Mouse (Mus musculus): ENCODE data around the gene Sdk1. TPM values are rescaled to one million over a fixed set of nuclear protein-coding genes. Genes with fewer than 3 reads are reported as not detected.

Sdk1 gene
- total and polyA plus RNA-seq, 3 experiments, result not detected

DNA sequence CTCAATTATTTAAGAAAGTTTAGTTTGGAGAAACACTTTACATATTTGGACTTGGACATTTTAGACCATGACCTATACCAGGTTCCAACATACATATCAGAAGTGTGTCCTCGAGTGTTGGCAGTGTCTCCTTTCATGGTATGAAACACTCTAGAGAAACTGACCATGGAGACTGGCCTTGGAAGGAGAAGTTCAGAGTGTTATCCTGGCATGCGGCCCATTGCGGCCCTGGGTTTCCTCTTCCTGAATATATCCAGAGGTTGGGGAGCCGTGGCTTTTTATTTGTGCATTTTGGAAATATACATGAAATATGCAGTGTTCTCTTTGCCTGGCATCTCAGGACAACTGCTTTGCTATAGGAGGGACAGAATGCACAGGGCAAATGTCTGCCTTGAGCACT, 552.6 kb downstream of the Sdk1 start:
- Histone ChIP-seq H3K9me3 (replicated peaks; ENCODE audit: insufficient read depth, low read length) (no peaks in the 10 kb centered on the region), H3K4me3 (ENCODE audit: control insufficient read depth in 1 of 2, insufficient read depth in 1 of 2, low read depth in 2 of 2, low read length in 2 of 2) (no peak overlapping the region), H3K79me2 (ENCODE audit: control insufficient read depth, insufficient read depth, low read length, poor library complexity) (no peaks in the 10 kb centered on the region), H3K9ac (ENCODE audit: control insufficient read depth, low read depth, low read length, poor library complexity, severe bottlenecking) (no peak overlapping the region), H3K27ac (ENCODE audit: control insufficient read depth, low read depth, low read length) (no peak overlapping the region), H3K4me1 (ENCODE audit: control insufficient read depth in 1 of 2, insufficient read depth in 2 of 2, low read length in 2 of 2) (no peaks in the 10 kb centered on the region), H3K27me3 (ENCODE audit: control insufficient read depth in 1 of 2, insufficient read depth in 2 of 2, low read length in 2 of 2) (no peaks in the 10 kb centered on the region), H3K36me3 (ENCODE audit: control insufficient read depth in 1 of 2, insufficient read depth in 2 of 2, low read length in 2 of 2) (no peaks in the 10 kb centered on the region)
- DNase-seq (ENCODE audit: low read depth, low spot score), result no peak
- TF ChIP-seq USF2 (IDR thresholded peaks at IDR 0.05; ENCODE audit: borderline replicate concordance in 1 of 2, insufficient read depth in 1 of 2, low read depth in 1 of 2, low read length in 2 of 2), result no peak
- TF ChIP-seq UBTF (IDR thresholded peaks at IDR 0.05; ENCODE audit: borderline replicate concordance, insufficient read depth, low read depth, low read length), result no peak
- no peak for TF ChIP-seq CTCF (IDR thresholded peaks at IDR 0.05 in 2 of 3, conservative IDR thresholded peaks at IDR 0.05 in 1 of 3; ENCODE audit: control insufficient read depth in 1 of 3, insufficient read depth in 1 of 3, low read depth in 2 of 3, low read length in 3 of 3, poor library complexity in 1 of 3, severe bottlenecking in 1 of 3)
- TF ChIP-seq TBP (IDR thresholded peaks at IDR 0.05; ENCODE audit: low read depth, low read length), result no peak
- no peak for TF ChIP-seq NRF1 (IDR thresholded peaks at IDR 0.05; ENCODE audit: insufficient read depth, low read depth, low read length, poor library complexity, severe bottlenecking)

DNA sequence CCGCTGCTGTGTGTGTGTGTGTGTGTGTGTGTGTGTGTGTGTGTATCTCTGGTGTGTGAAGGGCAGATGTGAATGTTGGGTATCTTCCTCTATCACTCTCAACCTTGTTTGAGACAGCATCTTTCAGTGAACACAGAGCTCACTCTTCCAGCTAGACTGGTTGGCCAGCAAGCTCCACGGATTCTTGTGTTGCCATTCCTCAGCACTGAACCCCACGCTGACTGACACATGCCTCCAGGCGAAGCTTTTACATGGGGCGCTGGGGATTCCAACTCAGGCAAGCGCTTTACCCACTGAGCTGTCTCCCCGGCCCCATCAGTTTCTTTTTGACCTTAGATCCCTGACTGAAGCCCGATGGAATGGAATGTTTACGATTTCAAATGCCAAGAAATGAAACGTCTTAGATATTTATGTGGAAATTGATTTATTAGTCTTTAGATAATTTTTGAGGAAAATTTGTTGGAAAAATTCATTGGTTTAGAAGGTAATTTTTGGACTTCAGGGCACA, 582.6 kb downstream of the Sdk1 start:
- no peak overlapping the region for H3K27ac ChIP-seq (ENCODE audit: control insufficient read depth, low read depth, low read length)
- no peak overlapping the region for H3K4me3 ChIP-seq (ENCODE audit: control insufficient read depth in 1 of 2, insufficient read depth in 1 of 2, low read depth in 2 of 2, low read length in 2 of 2)
- no peaks in the 10 kb centered on the region for H3K36me3 ChIP-seq (ENCODE audit: control insufficient read depth in 1 of 2, insufficient read depth in 2 of 2, low read length in 2 of 2)
- H3K27me3 ChIP-seq (ENCODE audit: control insufficient read depth in 1 of 2, insufficient read depth in 2 of 2, low read length in 2 of 2), result no peaks in the 10 kb centered on the region
- no peak overlapping the region for H3K9ac ChIP-seq (ENCODE audit: control insufficient read depth, low read depth, low read length, poor library complexity, severe bottlenecking)
- H3K79me2 ChIP-seq (ENCODE audit: control insufficient read depth, insufficient read depth, low read length, poor library complexity), result no peaks in the 10 kb centered on the region
- DNase-seq (ENCODE audit: low read depth, low spot score), result no peak
- TF ChIP-seq GABPA (IDR thresholded peaks at IDR 0.05; ENCODE audit: low read depth, low read length) (no peak), CHD2 (IDR thresholded peaks at IDR 0.05; ENCODE audit: low read length) (no peak), MAZ (IDR thresholded peaks at IDR 0.05; ENCODE audit: low read depth, low read length) (no peak), MAFK (IDR thresholded peaks at IDR 0.05; ENCODE audit: borderline replicate concordance, low read depth, low read length) (no peak), EP300 (IDR thresholded peaks at IDR 0.05; ENCODE audit: low read depth in 1 of 2, low read length in 2 of 2) (no peak), POLR2AphosphoS2 (IDR thresholded peaks at IDR 0.05; ENCODE audit: low read length) (no peak), ZNF384 (IDR thresholded peaks at IDR 0.05; ENCODE audit: low read depth, low read length) (no peak), NELFE (IDR thresholded peaks at IDR 0.05; ENCODE audit: low read depth, low read length) (no peak), MAX (IDR thresholded peaks at IDR 0.05; ENCODE audit: low read length) (no peak), E2F4 (IDR thresholded peaks at IDR 0.05; ENCODE audit: borderline replicate concordance, low read depth, low read length) (no peak), JUND (IDR thresholded peaks at IDR 0.05; ENCODE audit: low read depth, low read length) (no peak)
- H3K4me1 ChIP-seq (ENCODE audit: control insufficient read depth in 1 of 2, insufficient read depth in 2 of 2, low read length in 2 of 2), result no peaks in the 10 kb centered on the region
- H3K9me3 ChIP-seq (replicated peaks; ENCODE audit: insufficient read depth, low read length), result no peaks in the 10 kb centered on the region

Measured in MEL (cell line).